Mouse (Mus musculus) layer of hippocampus, adult 6 months (tissue): Measurements from ENCODE around the gene Golga4. TPM values are rescaled to one million over a fixed set of nuclear protein-coding genes. Genes with fewer than 3 reads are reported as not detected.

ENCODE experiments used
- long read RNA-seq, 2 experiments: library from polyadenylated mRNA; unstranded; transcript quantifications; one replicate each; pipeline ENCODE4 v2.0.0; 2019 to 2020
- polyA plus RNA-seq: library from polyadenylated mRNA; unstranded; fragments of <200 nt; fragmentation: Nextera tagmentation; gene quantifications from 2 replicates; pipeline ENCODE4 v1.2.3, GENCODE M21; 2021

Golga4 gene
- polyA plus RNA-seq = 8.7 and 9.1 TPM in 2 replicates
- long read RNA-seq, experiment 1, full-length matches to known transcripts = 4 of 46 reads
- long read RNA-seq, experiment 1, partial matches to known transcripts = 21 of 46 reads
- long read RNA-seq, experiment 1, other reads (novel, unspliced or antisense) = 21 of 46 reads
- long read RNA-seq, experiment 2, full-length matches to known transcripts = 32 of 139 reads
- long read RNA-seq, experiment 2, partial matches to known transcripts = 58 of 139 reads
- long read RNA-seq, experiment 2, other reads (novel, unspliced or antisense) = 49 of 139 reads

DNA sequence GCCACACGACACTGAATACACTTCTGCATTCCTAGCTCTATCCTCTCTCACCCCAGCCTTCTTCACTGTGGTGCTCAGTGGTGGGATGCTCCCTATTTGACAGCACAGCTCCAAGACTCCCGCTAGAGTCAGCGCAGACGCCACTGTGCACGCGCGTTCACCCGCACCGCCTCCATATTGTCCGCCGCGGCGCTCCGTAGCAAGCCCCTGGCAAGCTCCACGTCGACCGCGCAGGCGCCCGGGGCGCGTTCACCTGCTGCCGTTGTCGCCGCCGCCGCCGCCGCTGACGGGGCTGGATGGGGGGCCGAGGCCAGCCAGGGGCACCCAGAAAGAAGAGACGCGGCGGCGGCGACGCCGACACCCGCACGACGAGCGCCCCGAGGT, at the start of gene Golga4:
Golga4 (plus strand) TSS at position 248 of the 384 bp plus-strand sequence.

GRCm38 (mm10) chr9:118477961-118478360, 28.1 kb upstream of the Golga4 start, which contains the start of gene Eomes:
Gene Eomes, plus strand, starts transcription at chr9:118478212.

DNA sequence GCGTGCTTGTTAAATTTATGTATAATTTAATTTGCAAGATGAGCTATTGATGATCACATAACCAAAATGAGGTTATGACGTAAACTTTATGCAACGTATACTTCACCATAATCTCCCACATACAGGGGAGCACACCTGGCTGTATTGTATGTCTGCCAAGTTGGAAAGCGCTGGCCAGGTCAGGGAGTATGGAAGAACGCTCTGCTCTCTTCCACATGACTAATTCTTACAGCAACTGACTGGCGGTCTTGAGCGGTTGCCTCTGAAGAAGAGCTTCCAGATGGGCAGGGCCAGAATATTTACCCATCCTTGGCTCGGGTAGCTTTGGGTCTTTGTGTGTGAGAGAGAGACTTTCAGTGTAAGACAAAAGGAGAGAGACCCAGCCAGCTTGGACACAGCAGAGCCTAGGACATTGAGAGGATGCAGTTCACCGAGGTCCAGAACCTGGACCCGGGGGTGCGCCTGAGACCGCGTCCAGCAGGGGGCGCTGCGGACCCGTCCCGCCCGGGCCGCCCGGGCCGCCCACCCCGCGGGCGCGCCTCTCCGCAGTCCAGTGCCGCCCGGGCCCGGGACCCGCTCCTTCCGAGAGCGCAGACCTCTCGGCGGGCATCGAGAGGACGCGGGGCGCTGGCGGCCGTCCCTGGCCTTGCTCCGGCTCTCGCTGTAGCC, 100.2 kb downstream of the Golga4 start, which contains the start of gene Itga9:
Itga9 (plus strand) TSS at position 543 of the 669 bp plus-strand sequence.

Other genes with a start within 250 kb of the Golga4 start
- 0.68 and 0.74 TPM in 2 replicates for gene Eomes, start 28.1 kb upstream of the Golga4 start, polyA plus RNA-seq
- 0.35 and 0.60 TPM in 2 replicates for gene Itga9, start 100.4 kb downstream of the Golga4 start, polyA plus RNA-seq